Mouse (Mus musculus) c-Kit-positive CD71-positive TER-119-negative erythroid progenitor cells, embryonic 14.5 days (primary cell): ENCODE measurements around the gene Zfp423.

Experiments used
- DNase-seq: peaks from one replicate; pipeline ENCODE4 v3.0.0-alpha.2; 2013; ENCODE audit warnings: low read depth

Gene Zfp423

DNA sequence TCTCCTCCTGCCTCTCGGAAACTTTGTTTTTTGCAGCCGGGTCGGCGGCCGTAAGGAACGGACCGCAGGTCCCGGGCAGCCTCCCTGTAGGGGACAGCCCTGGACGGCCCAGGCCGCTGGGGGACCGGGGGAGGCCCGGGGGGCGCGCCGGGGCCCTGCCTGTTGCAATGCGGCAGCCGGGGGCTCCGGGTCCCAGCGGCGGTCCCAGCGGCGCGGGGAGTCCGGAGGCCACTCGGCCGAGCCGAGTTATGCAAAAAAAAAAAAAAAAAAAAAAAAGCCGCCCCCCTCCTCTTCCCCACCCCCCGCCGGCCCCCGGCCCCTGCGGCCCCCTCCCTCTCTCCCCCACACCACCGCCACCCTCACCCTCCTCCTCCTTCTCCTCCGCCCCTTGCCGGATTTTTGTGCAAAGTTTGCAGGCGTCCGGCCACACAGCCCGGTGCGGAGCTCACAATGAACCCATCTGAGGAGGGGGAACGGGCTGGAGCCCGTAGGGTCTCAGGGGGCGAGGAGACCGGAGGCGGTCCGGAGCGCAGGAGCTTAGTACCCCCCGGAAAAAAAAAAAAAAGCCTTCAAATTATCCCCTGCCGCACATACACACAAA lies at the start of gene Zfp423:
TSS of gene Zfp423 (minus strand) at position 276 of the 601 bp plus-strand sequence.
- no peak for DNase-seq

DNA sequence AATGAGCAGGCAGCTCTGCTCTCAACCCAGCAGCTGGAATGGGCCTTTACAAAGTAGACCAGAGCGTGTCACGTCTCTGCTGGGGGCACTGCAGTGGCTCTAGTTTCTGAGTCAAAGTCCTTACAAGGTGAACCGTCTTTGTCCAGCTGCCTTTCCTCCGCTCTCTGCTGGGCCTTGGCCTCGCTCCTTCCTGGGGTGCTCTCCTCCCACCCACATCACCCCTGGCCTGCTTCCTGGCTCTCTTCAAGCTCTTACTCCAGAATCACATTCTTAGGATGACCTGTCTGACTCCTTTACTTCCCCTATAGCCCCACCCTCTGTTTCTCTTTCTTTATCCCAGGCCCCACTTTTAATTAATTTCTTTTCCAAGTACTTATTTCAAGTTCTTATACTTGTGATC lies 47.4 kb upstream of the Zfp423 start:
- DNase-seq: no peak

DNA sequence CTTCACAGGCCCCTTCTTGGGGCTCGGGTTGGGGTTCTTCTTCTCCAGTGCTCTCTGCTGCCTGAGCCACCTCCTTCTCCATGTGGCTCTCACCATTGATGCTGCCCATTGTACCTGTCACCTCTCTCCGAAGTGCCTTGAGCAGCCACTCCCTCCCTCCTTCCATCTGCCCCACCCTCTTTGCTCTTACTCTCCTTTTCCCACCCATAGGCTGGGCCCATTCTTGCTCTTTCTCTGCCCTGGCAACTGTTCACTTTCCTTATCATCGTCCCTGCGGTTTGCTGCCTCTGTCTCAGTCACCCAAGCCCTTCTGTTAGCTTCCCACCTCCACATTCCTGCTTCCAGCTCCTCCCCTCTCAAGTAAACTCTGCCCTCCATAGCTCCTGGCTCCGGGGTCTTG lies 25.4 kb upstream of the Zfp423 start:
- DNase-seq: no peak

- no peak for DNase-seq
Measured at GRCm38 (mm10) chr8:87984032-87984431, 24.6 kb upstream of the Zfp423 start.

GRCm38 (mm10) chr8:87982936-87983335 lies 23.5 kb upstream of the Zfp423 start:
- DNase-seq: no peak

DNA sequence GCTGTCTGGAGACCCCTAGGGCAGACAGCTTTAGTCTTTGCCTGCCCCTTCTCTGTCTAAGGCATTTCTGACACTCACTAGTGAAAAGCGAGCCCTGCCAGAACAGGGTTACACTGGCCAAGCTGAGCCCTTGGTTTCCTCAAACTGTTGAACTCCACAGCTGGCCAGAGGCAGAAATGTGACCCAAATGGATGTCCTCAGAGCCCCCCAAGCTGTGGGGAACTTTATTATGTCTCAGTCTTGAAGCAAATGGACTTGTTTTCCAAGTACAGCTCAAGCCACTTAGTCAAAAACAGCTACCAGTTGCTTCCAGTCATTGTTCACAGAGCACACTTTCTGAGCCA lies 16.0 kb upstream of the Zfp423 start:
- DNase-seq: no peak

- DNase-seq: no peak
Measured at GRCm38 (mm10) chr8:87974759-87975465, 15.5 kb upstream of the Zfp423 start.

DNA sequence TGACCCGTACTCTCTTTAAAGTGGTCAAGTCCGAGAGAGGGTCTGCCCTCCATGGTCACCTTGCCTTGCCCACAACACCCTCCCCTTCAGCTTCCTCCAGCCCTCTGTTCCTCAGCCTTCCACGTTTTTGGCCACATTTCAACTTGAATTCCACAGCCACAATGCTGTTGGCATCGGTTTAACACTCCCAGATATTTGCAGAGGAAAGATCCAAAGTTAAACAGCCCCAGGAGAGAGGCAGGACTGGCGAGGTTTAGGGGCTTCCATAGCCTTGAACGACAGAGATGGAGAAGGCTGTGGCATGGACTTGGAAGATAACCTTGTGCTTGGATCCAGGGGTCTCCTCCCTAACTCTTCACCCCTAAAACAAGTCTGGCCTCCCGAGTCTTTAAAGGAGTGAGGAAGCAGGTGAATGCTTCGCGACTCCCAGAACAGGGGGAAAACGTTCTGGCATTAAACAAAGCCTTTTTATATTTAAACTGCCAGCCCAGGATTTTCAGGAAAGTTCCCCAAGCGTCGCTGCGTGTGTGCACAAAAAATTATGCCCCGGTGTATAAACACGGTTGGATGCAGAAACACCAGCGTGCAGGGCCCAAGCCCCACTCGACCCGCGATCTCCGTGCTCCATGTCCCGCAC lies 14.8 kb upstream of the Zfp423 start:
- DNase-seq: no peak

- DNase-seq: no peak
Measured at GRCm38 (mm10) chr8:87967866-87968620, 8.6 kb upstream of the Zfp423 start.

DNA sequence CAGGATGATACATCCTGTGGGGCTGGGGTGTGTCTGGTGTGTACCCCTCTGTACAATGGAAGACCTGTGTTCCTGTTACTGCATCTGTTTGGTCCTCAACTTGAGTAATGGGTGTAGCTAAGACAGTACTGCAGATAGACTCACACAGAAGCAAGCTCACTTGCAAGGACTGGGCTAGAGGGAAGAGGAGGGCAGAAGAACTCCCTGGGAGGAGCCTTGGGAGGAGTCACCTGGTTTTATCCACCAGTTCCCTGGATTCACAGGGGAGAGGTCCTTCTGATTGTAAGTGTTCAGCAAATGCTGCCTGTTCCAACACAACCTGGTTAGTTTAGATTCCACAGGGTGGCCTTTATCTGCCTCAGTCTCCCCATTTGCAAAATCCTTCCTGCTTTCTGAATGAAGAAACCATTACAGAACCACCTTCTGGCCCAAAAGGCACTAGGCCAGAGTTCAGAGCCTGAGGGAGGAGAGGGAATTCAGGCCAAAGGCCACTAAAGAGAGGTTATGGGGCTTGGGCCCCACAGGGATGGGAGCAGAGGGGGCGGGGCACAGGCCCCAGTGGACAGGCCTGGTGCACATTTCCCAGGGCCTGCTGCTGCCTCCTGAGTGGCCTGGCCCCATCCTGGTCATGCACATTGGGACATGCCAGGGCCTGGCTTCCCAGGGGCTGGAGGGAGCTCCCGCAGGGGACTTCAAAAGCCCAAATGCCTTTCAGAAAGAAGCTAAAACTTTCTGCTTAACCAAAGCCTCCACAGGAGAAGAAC lies 7.8 kb upstream of the Zfp423 start:
- DNase-seq: no peak

- no peak for DNase-seq
Measured at GRCm38 (mm10) chr8:87962514-87963225, 3.3 kb upstream of the Zfp423 start.

GRCm38 (mm10) chr8:87961680-87962513 lies 2.5 kb upstream of the Zfp423 start:
- DNase-seq: no peak

DNA sequence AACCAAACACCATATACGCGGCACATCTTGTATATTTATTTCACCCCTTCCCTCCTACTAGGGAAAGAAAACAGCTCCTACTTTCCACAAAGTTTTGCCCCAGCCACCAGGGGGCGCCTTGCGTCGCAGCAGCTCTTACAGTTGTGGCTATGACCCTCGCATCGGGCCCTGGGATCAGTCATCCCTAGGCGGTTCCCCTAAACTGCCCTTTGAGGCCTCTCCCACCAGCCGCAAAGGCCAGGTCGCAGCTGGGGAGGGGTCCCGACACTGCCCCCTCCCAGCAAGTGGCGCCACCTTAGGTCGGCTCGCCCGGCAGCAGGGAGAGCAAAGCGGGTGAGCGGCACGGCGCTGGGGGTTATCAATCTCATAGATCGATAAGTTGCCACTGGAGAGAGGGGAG lies 1.7 kb upstream of the Zfp423 start:
- DNase-seq: no peak

- DNase-seq: no peak
Measured at GRCm38 (mm10) chr8:87960061-87960749, 810 bp upstream of the Zfp423 start.

DNA sequence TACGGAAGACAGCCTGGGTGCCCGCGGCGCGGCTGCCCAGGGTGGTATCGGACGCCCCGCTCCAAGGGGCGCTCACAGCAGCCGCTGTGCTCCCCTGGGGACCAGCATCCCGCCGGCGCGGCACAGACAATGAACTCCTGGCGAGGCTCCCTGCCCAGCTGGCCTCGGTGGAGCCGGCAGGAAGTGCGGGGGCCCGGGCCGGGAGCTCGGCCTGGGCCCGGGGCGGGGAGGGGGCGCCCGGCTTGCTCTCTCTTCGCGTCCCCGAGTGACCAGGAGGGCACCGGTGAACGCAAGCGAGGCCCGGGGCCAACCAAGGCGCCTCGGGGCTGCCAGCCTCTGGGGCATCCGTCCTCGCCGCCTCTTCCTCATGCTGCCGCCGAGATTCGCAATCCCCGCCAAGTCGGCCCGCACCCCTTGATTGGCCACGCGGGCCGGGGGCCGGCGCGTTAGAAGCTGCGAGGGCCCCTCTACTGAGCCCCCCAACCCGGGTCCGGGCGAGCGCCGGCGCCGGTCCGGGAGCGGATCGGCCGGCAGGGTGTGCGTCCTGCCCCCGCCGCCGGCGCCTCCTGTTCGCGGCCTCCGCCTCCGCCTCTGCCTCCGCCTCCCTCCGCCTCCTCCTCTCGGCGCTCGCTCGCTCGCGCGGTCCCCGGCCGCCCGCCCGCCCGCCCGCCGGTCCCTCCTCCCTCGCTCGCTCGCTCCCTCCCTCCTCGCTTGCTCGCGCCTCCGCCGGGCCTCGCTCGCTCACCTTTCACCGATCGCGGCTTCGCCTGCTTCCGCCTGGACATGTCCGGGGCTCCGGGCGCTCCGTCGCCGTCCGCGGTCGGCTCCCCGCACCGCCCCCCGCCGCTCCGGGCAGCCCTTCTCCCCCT lies 710 bp downstream of the Zfp423 start:
- no peak for DNase-seq

- DNase-seq: no peak
Measured at GRCm38 (mm10) chr8:87957871-87958450, 1.4 kb downstream of the Zfp423 start.

- DNase-seq: no peak
Measured at GRCm38 (mm10) chr8:87956001-87956400, 3.4 kb downstream of the Zfp423 start.

DNA sequence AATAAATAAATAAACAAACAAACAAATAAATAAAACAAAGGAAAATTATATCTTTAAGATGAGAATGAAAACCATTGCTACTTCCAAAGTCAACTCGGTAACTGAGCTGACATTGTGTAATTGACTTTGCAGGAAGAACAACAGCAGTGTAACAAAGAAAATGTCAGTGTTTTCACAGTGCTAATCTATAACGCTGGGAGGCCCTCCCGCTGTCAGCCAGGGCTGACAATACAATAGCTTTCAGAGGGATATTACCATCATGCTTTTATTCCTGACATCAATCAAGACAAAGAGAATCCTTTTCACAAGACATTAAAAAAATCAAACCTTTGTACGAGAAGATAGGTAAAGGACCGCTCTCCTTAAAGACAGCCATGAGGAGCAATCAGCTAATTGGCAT lies 5.9 kb downstream of the Zfp423 start:
- DNase-seq: no peak

DNA sequence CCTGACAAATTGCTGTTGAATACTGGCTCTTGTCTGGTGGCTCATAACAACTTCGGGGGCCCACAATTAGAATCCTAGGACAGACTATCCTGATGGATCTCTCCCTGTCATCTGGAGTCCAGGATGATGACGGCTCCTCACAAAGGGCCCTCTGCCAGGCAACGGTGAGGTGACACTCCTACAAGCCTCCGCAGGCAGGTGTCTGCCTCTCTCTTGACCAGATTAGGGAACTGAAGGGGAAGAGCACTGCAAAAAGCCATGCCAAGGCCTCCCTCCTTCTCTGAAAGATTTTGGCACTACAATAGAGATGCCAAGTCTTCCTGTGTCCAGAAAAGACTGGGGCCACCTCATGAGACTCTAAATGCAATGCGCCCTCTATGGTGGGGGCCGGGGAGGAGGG lies 7.1 kb downstream of the Zfp423 start:
- DNase-seq: no peak
